Mouse (Mus musculus) small intestine, adult 2 months (tissue): ENCODE measurements around the gene Wdr60. TPM values are rescaled to one million over a fixed set of nuclear protein-coding genes. Genes with fewer than 3 reads are reported as not detected.

ENCODE experiments used
- H3K27ac ChIP-seq: fragments of 200-500 bp; 2 replicates; pipeline ENCODE4 v1.5.1; 2012; ENCODE audit warnings: low read depth, low read length, control low read depth, inconsistent platforms; ENCODE audit not compliant: insufficient read depth
- H3K27me3 ChIP-seq: fragments of 200-500 bp; 2 replicates; pipeline ENCODE4 v1.6.1; 2012; ENCODE audit warnings: mild to moderate bottlenecking, moderate library complexity, low read length, inconsistent platforms; ENCODE audit not compliant: control insufficient read depth, insufficient read depth
- H3K36me3 ChIP-seq: fragments of 200-500 bp; 2 replicates; pipeline ENCODE4 v1.6.1; 2012; ENCODE audit warnings: mild to moderate bottlenecking, low read length, control low read depth, inconsistent platforms; ENCODE audit not compliant: control insufficient read depth, insufficient read depth
- H3K4me1 ChIP-seq: fragments of 200-500 bp; 2 replicates; pipeline ENCODE4 v1.6.1; 2012; ENCODE audit warnings: low read length, inconsistent platforms, mixed read lengths; ENCODE audit not compliant: control insufficient read depth, insufficient read depth, insufficient read length
- H3K4me3 ChIP-seq: fragments of 200-500 bp; 2 replicates; pipeline ENCODE4 v1.5.1; 2012; ENCODE audit warnings: low read depth, mild to moderate bottlenecking, control low read depth, inconsistent platforms, low read length, moderate library complexity
- CTCF ChIP-seq: fragments of 200-500 bp; IDR thresholded peaks from 2 replicates; pipeline ENCODE4 v1.5.1; 2012; ENCODE audit warnings: low read depth, mild to moderate bottlenecking, control low read depth, inconsistent platforms, low read length, moderate library complexity, mixed read lengths; ENCODE audit not compliant: insufficient replicate concordance, insufficient read length; ENCODE audit errors: extremely low read depth
- POLR2A ChIP-seq: fragments of 200-500 bp; IDR thresholded peaks from 2 replicates; pipeline ENCODE4 v1.6.1; 2012; ENCODE audit warnings: low read depth, mild to moderate bottlenecking, control low read depth, inconsistent platforms, low read length, moderate library complexity
- WGBS: fragments of 180-500 bp; shearing (Covaris S2); methylation state at CpG from one replicate; pipeline ENCODE4 v1.1.7; 2018; 5-methylcytosine and 5-hydroxymethylcytosine counted together
- polyA plus RNA-seq: library from polyadenylated mRNA; depleted of rRNA; stranded (reverse); fragments of >200 nt; gene quantifications from 2 replicates; pipeline ENCODE4 v1.2.3, GENCODE M21; 2012; rRNA removed

Wdr60 gene
- polyA plus RNA-seq, 1 experiment: 0.95 TPM

DNA sequence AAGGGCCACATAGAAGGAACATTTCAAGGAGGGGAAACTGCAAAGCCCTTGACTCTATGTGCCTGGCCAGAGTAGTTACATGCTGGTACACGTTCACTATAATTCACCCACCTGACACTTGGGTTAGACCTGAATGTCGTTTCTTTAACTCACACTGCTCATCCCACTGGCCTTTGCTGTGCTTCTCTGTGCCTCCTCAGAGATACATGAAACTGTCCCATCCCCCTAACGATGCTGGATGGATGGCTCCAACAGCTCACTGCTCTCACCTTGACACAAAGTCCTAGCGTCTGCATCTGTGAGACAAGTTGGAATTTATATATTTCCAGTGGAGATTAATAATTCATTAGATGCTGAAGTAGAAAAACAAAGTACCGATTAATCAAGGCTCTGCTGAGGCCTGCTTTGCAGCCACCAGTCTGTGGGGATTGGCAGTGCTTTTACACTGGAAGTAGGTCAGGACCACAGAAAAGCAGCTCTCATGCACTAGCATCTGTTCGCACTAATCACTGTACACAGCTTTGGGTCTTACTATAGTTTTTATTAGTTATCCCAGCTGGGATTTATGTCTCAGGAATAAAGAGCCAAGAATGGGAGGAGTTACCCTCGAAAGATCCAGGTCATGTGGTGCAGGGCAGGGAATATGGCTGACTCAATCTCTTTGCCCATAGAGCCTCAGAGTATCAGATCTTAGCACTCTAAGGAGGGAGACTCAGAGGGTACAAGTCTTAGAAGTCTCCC lies 105.9 kb downstream of the Wdr60 start:
- H3K27ac ChIP-seq: no peak overlapping the region
- no peak overlapping the region for H3K4me3 ChIP-seq
- no peaks in the 10 kb centered on the region for H3K27me3 ChIP-seq
- TF ChIP-seq CTCF (no peak), POLR2A (no peak)
- H3K36me3 ChIP-seq: no peaks in the 10 kb centered on the region
- WGBS: 75% methylated on average over 7 of the region's 7 CpGs
- no peaks in the 10 kb centered on the region for H3K4me1 ChIP-seq

Other genes with a start within 250 kb of the Wdr60 start
- gene Zfp386, start 215.3 kb downstream of the Wdr60 start, polyA plus RNA-seq: 1.4 TPM in 2 replicates
- 1.9 and 3.4 TPM in 2 replicates for gene Vipr2, start 185.3 kb downstream of the Wdr60 start, polyA plus RNA-seq
- gene Gm11027, start 12.4 kb upstream of the Wdr60 start, polyA plus RNA-seq: not detected in 2 replicates
- gene Esyt2, start 18.2 kb upstream of the Wdr60 start, polyA plus RNA-seq: 5.6 and 14.3 TPM in 2 replicates
- 0.41 and 1.1 TPM in 2 replicates for gene Ncapg2, start 142.4 kb upstream of the Wdr60 start, polyA plus RNA-seq
- 11.6 and 15.3 TPM in 2 replicates for gene Ptprn2, start 222.7 kb upstream of the Wdr60 start, polyA plus RNA-seq